Mouse (Mus musculus) splenic B cell, adult 2 months (primary cell): ENCODE data around the gene Kalrn.

ENCODE experiments used
- DNase-seq: peaks from one replicate; pipeline ENCODE4 v3.0.0-alpha.2; 2011; ENCODE audit warnings: low read depth, low spot score
- H3K27me3 ChIP-seq: 2 replicates; pipeline ENCODE4 v1.6.1; 2012; ENCODE audit warnings: mild to moderate bottlenecking, low read length, moderate library complexity, mixed read lengths; ENCODE audit not compliant: control insufficient read depth, poor library complexity, insufficient read depth, severe bottlenecking
- H3K36me3 ChIP-seq: 2 replicates; pipeline ENCODE4 v1.6.1; 2012; ENCODE audit warnings: mild to moderate bottlenecking, low read length, moderate library complexity, mixed read lengths; ENCODE audit not compliant: control insufficient read depth, poor library complexity, insufficient read depth, severe bottlenecking

Kalrn gene

GRCm38 (mm10) chr16:34494741-34495140, 78.6 kb downstream of the Kalrn start:
- DNase-seq: no peak
- Histone ChIP-seq H3K36me3 (no peaks in the 10 kb centered on the region), H3K27me3 (no peaks in the 10 kb centered on the region)

DNA sequence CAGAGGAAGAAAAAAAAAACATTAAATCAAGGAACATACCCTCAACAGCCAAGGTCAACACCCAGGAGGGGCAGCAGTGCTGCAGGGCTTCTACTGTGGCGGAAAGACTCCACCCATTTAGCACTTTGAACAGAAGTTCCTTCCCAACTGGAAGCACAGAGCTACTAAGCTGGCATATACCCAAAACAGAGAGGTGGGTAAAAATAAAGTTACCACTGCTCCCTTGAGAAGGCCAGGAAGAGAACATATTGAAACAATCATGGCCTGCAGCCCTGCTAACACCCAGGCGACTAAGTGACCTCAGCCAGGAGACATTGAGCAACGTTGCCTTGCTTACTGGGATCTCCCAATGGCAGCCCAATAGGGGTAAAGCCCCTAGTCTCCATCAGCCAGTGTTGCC, 79.4 kb downstream of the Kalrn start:
- H3K27me3 ChIP-seq: no peaks in the 10 kb centered on the region
- no peak for DNase-seq
- H3K36me3 ChIP-seq: no peaks in the 10 kb centered on the region

- DNase-seq: no peak
Observed at GRCm38 (mm10) chr16:34491225-34491624, 82.1 kb downstream of the Kalrn start.

GRCm38 (mm10) chr16:34490506-34490905, 82.8 kb downstream of the Kalrn start:
- no peak for DNase-seq

More at GRCm38 (mm10) chr16:34491225-34491624, 82.1 kb downstream of the Kalrn start:
- H3K27me3 ChIP-seq: no peaks in the 10 kb centered on the region
- H3K36me3 ChIP-seq: no peaks in the 10 kb centered on the region

GRCm38 (mm10) chr16:34489805-34490325, 83.5 kb downstream of the Kalrn start:
- no peaks in the 10 kb centered on the region for H3K36me3 ChIP-seq
- no peaks in the 10 kb centered on the region for H3K27me3 ChIP-seq
- no peak for DNase-seq

More at GRCm38 (mm10) chr16:34490506-34490905, 82.8 kb downstream of the Kalrn start:
- H3K27me3 ChIP-seq: no peaks in the 10 kb centered on the region
- H3K36me3 ChIP-seq: no peaks in the 10 kb centered on the region

- no peak for DNase-seq
- Histone ChIP-seq H3K36me3 (no peaks in the 10 kb centered on the region), H3K27me3 (no peaks in the 10 kb centered on the region)
Observed at GRCm38 (mm10) chr16:34487823-34488222, 85.5 kb downstream of the Kalrn start.

GRCm38 (mm10) chr16:34487268-34487667, 86.1 kb downstream of the Kalrn start:
- Histone ChIP-seq H3K36me3 (no peaks in the 10 kb centered on the region), H3K27me3 (no peaks in the 10 kb centered on the region)
- DNase-seq: no peak

GRCm38 (mm10) chr16:34485483-34485882, 87.8 kb downstream of the Kalrn start:
- H3K36me3 ChIP-seq: no peaks in the 10 kb centered on the region
- no peaks in the 10 kb centered on the region for H3K27me3 ChIP-seq
- no peak for DNase-seq

- DNase-seq: no peak
- Histone ChIP-seq H3K27me3 (no peaks in the 10 kb centered on the region), H3K36me3 (no peaks in the 10 kb centered on the region)
Observed at GRCm38 (mm10) chr16:34484921-34485320, 88.4 kb downstream of the Kalrn start.

GRCm38 (mm10) chr16:34484213-34484612, 89.1 kb downstream of the Kalrn start:
- Histone ChIP-seq H3K36me3 (no peaks in the 10 kb centered on the region), H3K27me3 (no peaks in the 10 kb centered on the region)
- no peak for DNase-seq

DNA sequence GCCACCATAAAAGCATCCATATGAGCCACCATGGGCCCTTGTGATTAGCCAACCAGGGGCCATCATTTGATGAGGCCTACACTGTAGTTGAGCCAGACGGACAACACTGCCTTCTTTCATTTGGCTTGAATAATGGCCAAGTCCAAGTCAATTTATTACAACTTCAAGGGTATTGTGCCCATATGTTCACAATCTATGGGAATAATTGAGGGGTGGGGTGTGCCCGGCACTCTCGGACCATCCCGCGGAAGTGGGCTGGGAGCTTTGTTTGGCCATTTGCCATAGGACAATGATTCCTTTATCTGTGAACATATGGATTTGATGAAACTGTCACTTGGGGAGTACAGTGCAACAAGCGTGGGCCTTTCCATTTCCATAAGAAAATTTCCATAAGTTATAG, 89.6 kb downstream of the Kalrn start:
- DNase-seq: no peak
- no peaks in the 10 kb centered on the region for H3K27me3 ChIP-seq

GRCm38 (mm10) chr16:34474741-34475140, 98.6 kb downstream of the Kalrn start:
- Histone ChIP-seq H3K27me3 (no peaks in the 10 kb centered on the region), H3K36me3 (no peaks in the 10 kb centered on the region)
- DNase-seq: no peak

More for the DNA sequence above, 89.6 kb downstream of the Kalrn start:
- no peaks in the 10 kb centered on the region for H3K36me3 ChIP-seq

GRCm38 (mm10) chr16:34473891-34474290, 99.4 kb downstream of the Kalrn start:
- no peak for DNase-seq
- no peaks in the 10 kb centered on the region for H3K27me3 ChIP-seq

GRCm38 (mm10) chr16:34471441-34471840, 101.9 kb downstream of the Kalrn start:
- H3K36me3 ChIP-seq: no peaks in the 10 kb centered on the region
- no peaks in the 10 kb centered on the region for H3K27me3 ChIP-seq
- no peak for DNase-seq

More at GRCm38 (mm10) chr16:34473891-34474290, 99.4 kb downstream of the Kalrn start:
- no peaks in the 10 kb centered on the region for H3K36me3 ChIP-seq

GRCm38 (mm10) chr16:34470343-34470742, 103.0 kb downstream of the Kalrn start:
- no peak for DNase-seq
- no peaks in the 10 kb centered on the region for H3K36me3 ChIP-seq
- no peaks in the 10 kb centered on the region for H3K27me3 ChIP-seq

GRCm38 (mm10) chr16:34469277-34469868, 104.0 kb downstream of the Kalrn start:
- H3K27me3 ChIP-seq: no peaks in the 10 kb centered on the region
- DNase-seq: no peak
- no peaks in the 10 kb centered on the region for H3K36me3 ChIP-seq
